In genomic region chr11:116673410-116673809, GRCm38 (mm10) we compare ENCODE assay signal across 10 mouse cellular contexts. TPM values are rescaled to one million over a fixed set of nuclear protein-coding genes. Genes with fewer than 3 reads are reported as not detected.
DNase-seq lines count a peak whose midpoint lies in the region; ATAC-seq and TF ChIP-seq lines count a peak whose summit lies in the region.
"Had no signal": no experiment of that assay in that cellular context is flagged by ENCODE, and none has a peak within 500 bp of the region (broad histone marks: within the 10 kb centered on the region; RNA-seq: fewer than 3 reads in every experiment).

No protein-coding gene starts in this region.

- H3K4me1 ChIP-seq in heart, embryonic 13.5 days = peaks cover 59% of the 10 kb centered on the region
- peaks cover 19% of the 10 kb centered on the region for H3K4me1 ChIP-seq in embryonic facial prominence, embryonic 14.5 days (ENCODE audit: control insufficient read depth, insufficient read depth, low read length)
- peaks cover 21% of the 10 kb centered on the region; the same call in 1 of the 2 replicates for H3K4me1 ChIP-seq in limb, embryonic 14.5 days (ENCODE audit: control insufficient read depth, insufficient read depth, low read length)

- peak overlapping the region; percentile 94 for H3K4me2 ChIP-seq in heart, embryonic 13.5 days
- peak overlapping the region; percentile 82 for H3K4me2 ChIP-seq in embryonic facial prominence, embryonic 14.5 days (ENCODE audit: low read depth, low read length)
- H3K4me2 ChIP-seq in limb, embryonic 14.5 days (replicated peaks; ENCODE audit: low read depth, low read length, severe bottlenecking) = peak overlapping the region; percentile 77; the same call in 1 of the 2 replicates

- no peak overlapping the region for H3K27ac ChIP-seq in heart, embryonic 13.5 days (replicated peaks)
- H3K27ac ChIP-seq in embryonic facial prominence, embryonic 14.5 days (replicated peaks; ENCODE audit: low read depth, low read length) = no peak overlapping the region
- no peak overlapping the region for H3K27ac ChIP-seq in limb, embryonic 14.5 days (replicated peaks; ENCODE audit: low read depth, low read length)

- peak overlapping the region; percentile 71 for H3K4me3 ChIP-seq in heart, embryonic 13.5 days
- peak overlapping the region; percentile 65; the same call in 1 of the 2 replicates for H3K4me3 ChIP-seq in embryonic facial prominence, embryonic 14.5 days (ENCODE audit: low read depth, low read length)
- H3K4me3 ChIP-seq in limb, embryonic 14.5 days (replicated peaks; ENCODE audit: low read length) = 0 out of 2 replicates have a peak overlapping the region, but pooled peaks have one; percentile 86

- 72% methylated on average over 2 of the region's 2 CpGs for WGBS in heart, embryonic 13.5 days
- 81% methylated on average over 2 of the region's 2 CpGs for WGBS in embryonic facial prominence, embryonic 14.5 days
- 88% methylated on average over 2 of the region's 2 CpGs for WGBS in limb, embryonic 14.5 days

- no peaks in the 10 kb centered on the region for H3K9me3 ChIP-seq in heart, embryonic 13.5 days
- no peaks in the 10 kb centered on the region for H3K9me3 ChIP-seq in embryonic facial prominence, embryonic 14.5 days (ENCODE audit: control insufficient read depth, low read length)
- no peaks in the 10 kb centered on the region for H3K9me3 ChIP-seq in limb, embryonic 14.5 days (ENCODE audit: control insufficient read depth, low read length)

- peak overlapping the region; percentile 98 for H3K9ac ChIP-seq in heart, embryonic 13.5 days
- H3K9ac ChIP-seq in embryonic facial prominence, embryonic 14.5 days (ENCODE audit: low read depth, low read length) = peak overlapping the region; percentile 86; the same call in 1 of the 2 replicates
- H3K9ac ChIP-seq in limb, embryonic 14.5 days (ENCODE audit: low read depth, low read length, severe bottlenecking) = peak overlapping the region; percentile 92; the same call in 1 of the 2 replicates

- no peak for TF ChIP-seq POLR2A in limb, embryonic 14.5 days (IDR thresholded peaks at IDR 0.05; ENCODE audit: borderline replicate concordance, extremely low read depth, insufficient read depth, insufficient read length)

- intact Hi-C loops in left cerebral cortex, postnatal 14 days (cut with DNase I) = loop anchor here (5.0 kb wide), 1 partner anchor 134 kb away; no protein-coding TSS in a partner anchor

- no peak for DNase-seq in heart, adult 18-20 months
- peak; percentile 35 for DNase-seq in 416B (ENCODE audit: low read depth)
- no peak for DNase-seq in embryonic facial prominence, embryonic 14.5 days (ENCODE audit: low spot score)
- DNase-seq in limb, embryonic 14.5 days (ENCODE audit: low spot score) = no peak
- no peak for DNase-seq in retina, postnatal 1 day
- DNase-seq in left cerebral cortex, postnatal 14 days (ENCODE audit: low spot score in 2 of 2) = no peak
- no peak for DNase-seq in cerebellum, postnatal 4 days (ENCODE audit: low spot score in 2 of 2)
- DNase-seq: heart, adult 11 months had no signal

- ATAC-seq in heart, embryonic 13.5 days (ENCODE audit: extremely low read depth, insufficient number of reproducible peaks, low FRiP score, low TSS enrichment) = no peak
- ATAC-seq in embryonic facial prominence, embryonic 14.5 days (ENCODE audit: low read depth) = no peak
- ATAC-seq in limb, embryonic 14.5 days (ENCODE audit: low FRiP score, low read depth) = no peak

- H3K36me3 ChIP-seq in heart, embryonic 13.5 days = peaks cover 56% of the 10 kb centered on the region
- H3K36me3 ChIP-seq in embryonic facial prominence, embryonic 14.5 days (ENCODE audit: control insufficient read depth, insufficient read depth, low read length) = peaks cover 58% of the 10 kb centered on the region
- H3K36me3 ChIP-seq in limb, embryonic 14.5 days (ENCODE audit: control insufficient read depth, insufficient read depth, low read length) = peaks cover 56% of the 10 kb centered on the region

- peaks cover 20% of the 10 kb centered on the region for H3K27me3 ChIP-seq in heart, embryonic 13.5 days (replicated peaks)
- no peaks in the 10 kb centered on the region; the same call in 1 of the 2 replicates for H3K27me3 ChIP-seq in embryonic facial prominence, embryonic 14.5 days (replicated peaks; ENCODE audit: control insufficient read depth, insufficient read depth, low read length)
- no peaks in the 10 kb centered on the region for H3K27me3 ChIP-seq in limb, embryonic 14.5 days (ENCODE audit: control insufficient read depth, insufficient read depth, low read length)

RNA-seq across cellular contexts. Expression of gene Cygb, which starts 19.3 kb away (rescaled TPM):
- polyA plus RNA-seq in heart, embryonic 13.5 days (2015; fragmentation: Nextera tagmentation; extraction: Ambion mirVana) = 2.6 TPM in 2 replicates
- 10 to 100 TPM; 31.5 to 38.5 TPM for total RNA-seq in heart, adult 18-20 months (2021)
- polyA plus RNA-seq in embryonic facial prominence, embryonic 14.5 days (2014; fragmentation: Nextera tagmentation; extraction: Ambion mirVana) = 17.8 and 20.5 TPM in 2 replicates
- 12.1 and 12.3 TPM in 2 replicates for polyA plus RNA-seq in limb, embryonic 14.5 days (2012; rRNA removed)
- polyA plus RNA-seq in limb, embryonic 14.5 days (2014; fragmentation: Nextera tagmentation; extraction: Ambion mirVana) = 11.7 and 13.4 TPM in 2 replicates
- 10 to 100 TPM; 26.7 to 34.7 TPM for total RNA-seq in left cerebral cortex, postnatal 14 days (2021)
- total RNA-seq: common myeloid progenitor, adult 5-6 weeks had no signal

RNA-seq across cellular contexts. Expression of gene Prcd, which starts 20.1 kb away (rescaled TPM):
- polyA plus RNA-seq in heart, embryonic 13.5 days (2015; fragmentation: Nextera tagmentation; extraction: Ambion mirVana) = 0.51 and 0.93 TPM in 2 replicates
- total RNA-seq in heart, adult 18-20 months (2021) = 1 to 10 TPM in 1 of 2 experiments, under 1 TPM in 1; 0.62 to 1.6 TPM
- polyA plus RNA-seq in embryonic facial prominence, embryonic 14.5 days (2014; fragmentation: Nextera tagmentation; extraction: Ambion mirVana) = 0.84 and 2.3 TPM in 2 replicates
- 0.38 and 0.85 TPM in 2 replicates for polyA plus RNA-seq in limb, embryonic 14.5 days (2012; rRNA removed)
- 1.2 and 1.4 TPM in 2 replicates for polyA plus RNA-seq in limb, embryonic 14.5 days (2014; fragmentation: Nextera tagmentation; extraction: Ambion mirVana)
- 1 to 10 TPM; 2.8 to 3.0 TPM for total RNA-seq in left cerebral cortex, postnatal 14 days (2021)
- total RNA-seq: common myeloid progenitor, adult 5-6 weeks had no signal

RNA-seq across cellular contexts. Expression of gene Rhbdf2, which starts 46.6 kb away (rescaled TPM):
- 7.2 and 8.0 TPM in 2 replicates for polyA plus RNA-seq in heart, embryonic 13.5 days (2015; fragmentation: Nextera tagmentation; extraction: Ambion mirVana)
- 10 to 100 TPM; 10.6 to 11.5 TPM for total RNA-seq in heart, adult 18-20 months (2021)
- polyA plus RNA-seq in embryonic facial prominence, embryonic 14.5 days (2014; fragmentation: Nextera tagmentation; extraction: Ambion mirVana) = 3.6 and 4.4 TPM in 2 replicates
- 11.4 and 15.0 TPM in 2 replicates for polyA plus RNA-seq in limb, embryonic 14.5 days (2012; rRNA removed)
- polyA plus RNA-seq in limb, embryonic 14.5 days (2014; fragmentation: Nextera tagmentation; extraction: Ambion mirVana) = 5.0 and 5.5 TPM in 2 replicates
- total RNA-seq in left cerebral cortex, postnatal 14 days (2021) = 1 to 10 TPM; 1.5 to 1.9 TPM
